Mouse (Mus musculus) frontal cortex, postnatal 10 days (tissue): ENCODE results near the gene Gins2.

Source experiments
- DNase-seq, 2 experiments: peaks; one replicate each; pipeline ENCODE4 v3.0.0; 2022; ENCODE audit warnings: low spot score in 2 of 2, mixed read lengths in 1 of 2

Gene Gins2

DNA sequence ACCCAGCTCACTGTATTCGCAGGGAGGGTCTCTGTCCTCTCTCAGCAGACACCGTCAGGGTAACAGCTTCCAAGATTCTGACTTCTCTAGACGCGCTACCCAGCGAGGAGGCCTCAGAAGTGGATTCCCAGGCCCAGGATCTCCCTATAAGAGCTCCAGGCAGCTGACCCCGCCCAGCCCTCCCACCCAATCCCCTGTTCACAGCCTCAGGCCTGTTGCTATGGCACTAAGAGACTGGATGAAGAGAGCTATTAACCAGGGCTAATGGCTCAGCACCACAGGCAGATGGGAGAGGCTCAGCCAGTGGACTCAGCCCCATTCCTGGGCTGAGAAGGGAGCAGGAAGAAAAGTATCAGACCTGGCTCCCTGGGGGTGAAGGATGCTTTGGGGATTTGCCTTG is 13.6 kb upstream of the Gins2 start:
- DNase-seq, result no peak

DNA sequence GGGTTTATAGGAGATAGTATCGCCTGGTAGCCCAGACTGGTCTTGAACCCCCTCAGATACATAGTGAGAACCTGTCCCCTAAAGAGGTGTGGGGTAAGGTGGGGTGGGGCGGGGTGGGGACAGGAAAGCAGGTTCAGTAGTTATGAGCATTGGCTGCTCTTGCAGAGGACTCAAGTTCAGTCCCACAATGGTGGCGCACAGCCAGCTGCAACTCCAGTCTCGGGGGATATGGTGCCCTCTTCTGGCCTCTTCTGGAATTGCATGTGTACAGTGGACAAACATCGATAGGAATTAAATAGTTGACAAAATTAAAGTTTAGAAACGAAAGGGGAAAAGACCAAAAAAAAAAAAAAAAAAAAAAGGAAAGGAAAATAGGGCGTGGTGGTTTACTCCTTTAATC is 10.4 kb upstream of the Gins2 start:
- DNase-seq, result peak in 1 of 2 experiments; percentile 73

DNA sequence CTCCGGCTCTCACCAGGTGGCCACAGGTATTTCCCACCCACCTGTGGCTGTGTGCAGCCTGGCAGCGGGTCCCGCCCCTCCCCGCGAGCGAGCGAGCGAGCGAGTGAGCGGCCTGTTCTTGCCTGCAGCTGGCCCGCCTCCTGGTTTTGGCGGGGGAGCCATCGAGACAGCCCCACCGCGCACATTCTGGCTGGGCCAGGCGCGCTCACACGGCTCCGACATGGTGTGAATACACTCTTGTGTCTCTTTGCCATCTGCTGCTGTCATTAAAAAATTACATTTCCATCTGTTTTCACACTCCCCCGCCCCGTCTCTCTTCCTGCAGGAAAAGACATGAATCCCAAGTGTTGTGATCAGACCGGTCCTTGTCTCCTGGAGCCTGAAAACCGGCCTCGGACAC is 9.5 kb upstream of the Gins2 start:
- peak; percentile 75 to 84 for DNase-seq

DNA sequence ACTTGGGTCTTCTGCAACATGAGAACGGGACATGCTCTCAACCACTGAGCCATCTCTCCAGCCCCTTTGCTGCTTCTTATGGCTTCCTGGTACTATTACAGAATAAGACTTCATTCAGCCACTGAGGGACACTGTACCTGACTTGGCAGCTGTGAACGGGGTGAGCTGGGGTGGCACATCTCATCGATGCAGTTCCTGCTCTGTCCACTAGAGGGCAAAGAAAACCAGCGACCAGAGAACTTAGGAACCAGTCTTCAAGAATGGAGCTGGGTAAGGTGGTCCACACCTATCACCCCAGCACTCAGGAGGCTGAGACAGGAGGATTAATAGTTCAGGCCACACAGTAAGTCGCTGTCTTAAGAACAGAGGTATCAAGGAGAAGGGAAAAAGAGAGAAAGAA is 6.9 kb upstream of the Gins2 start:
- no peak for DNase-seq

DNA sequence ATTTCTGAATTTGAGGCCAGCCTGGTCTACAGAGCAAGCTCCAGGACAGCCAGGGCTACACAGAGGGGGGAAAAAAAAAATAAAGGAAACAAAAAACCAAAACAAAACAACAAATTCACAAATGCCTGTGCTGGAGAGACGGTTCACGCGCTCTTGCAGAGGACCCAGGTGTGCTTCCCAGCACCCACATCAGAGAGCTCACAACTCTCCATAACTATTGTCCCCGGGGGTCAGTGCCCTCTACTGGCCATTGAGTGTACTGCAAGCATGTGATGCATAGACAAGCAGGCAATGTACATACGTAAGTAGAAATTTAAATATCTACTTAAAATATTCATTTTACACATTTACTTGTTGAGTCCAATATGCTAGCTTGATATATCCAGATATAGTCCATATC is 5.5 kb upstream of the Gins2 start:
- DNase-seq, result no peak

DNA sequence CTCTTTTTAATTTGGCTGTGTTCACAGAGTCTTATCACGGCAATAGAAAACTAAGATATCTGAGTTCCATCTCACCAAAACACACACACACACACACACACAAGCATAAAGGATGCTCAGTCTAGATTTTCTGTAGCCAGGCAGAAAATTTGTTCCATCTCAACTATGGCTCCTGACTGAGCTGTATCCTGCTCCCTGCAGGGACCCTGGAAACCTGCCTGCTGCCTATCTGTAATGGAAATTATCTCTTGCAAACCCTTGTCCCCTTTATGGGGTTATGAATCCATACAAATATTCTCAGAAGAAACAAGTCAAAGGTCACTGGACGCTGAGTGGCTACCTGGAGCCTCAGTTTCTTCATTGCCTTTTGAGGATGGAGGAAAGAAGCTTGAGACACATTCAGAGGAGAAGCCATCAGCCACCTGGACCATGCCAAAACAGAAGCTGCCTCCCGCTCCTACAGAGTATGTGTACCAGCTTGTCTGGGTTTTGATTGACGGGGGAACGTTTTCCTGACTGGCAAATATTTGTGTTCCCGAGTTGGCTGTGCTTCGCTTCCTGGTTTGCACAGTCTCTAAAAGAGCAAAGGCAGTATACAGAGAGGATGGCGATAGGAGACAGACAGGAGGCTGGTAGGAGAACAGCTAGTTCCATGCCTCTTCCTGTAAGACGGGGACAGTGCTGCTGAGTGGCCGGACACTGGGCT is 2.6 kb upstream of the Gins2 start:
- DNase-seq, result no peak

DNA sequence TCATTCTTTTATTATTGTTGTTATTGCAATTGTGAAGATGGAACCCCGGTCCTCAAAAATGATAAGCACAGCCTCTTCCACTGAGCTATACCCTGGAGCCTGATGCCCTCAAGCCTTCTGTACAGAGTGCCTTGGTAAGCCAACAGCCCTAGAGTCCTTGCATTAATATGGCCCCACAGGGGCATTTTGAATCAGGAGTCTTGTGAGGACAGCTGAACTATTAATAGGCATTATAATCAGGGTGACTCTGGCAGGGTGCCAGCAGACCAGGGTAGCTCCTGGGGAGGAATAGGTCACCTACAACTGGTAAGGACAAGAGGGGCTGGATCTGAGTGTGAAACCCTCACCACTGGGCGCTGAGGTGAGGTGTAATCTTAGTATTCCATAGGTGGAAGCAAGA is 817 bp upstream of the Gins2 start:
- no peak for DNase-seq

DNA sequence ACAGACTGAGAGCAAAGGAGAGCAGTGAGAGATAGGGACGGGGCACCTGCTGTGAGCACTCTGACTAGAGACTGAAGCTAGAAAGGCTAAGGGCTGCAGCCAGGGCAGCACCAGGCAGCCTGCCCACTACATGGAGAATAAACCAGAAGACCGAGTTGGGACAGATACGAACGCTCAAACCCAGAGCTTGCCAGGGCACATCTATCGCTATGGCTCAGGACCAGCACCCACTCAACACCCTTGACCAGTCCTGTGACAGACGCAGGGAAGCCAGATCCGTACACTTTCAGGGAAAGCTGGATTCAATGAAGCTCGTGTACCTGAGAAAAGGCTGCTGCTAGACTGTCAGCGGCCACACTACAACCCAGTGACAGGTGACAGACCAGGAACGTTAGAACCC is 3.6 kb downstream of the Gins2 start:
- DNase-seq, result no peak

DNA sequence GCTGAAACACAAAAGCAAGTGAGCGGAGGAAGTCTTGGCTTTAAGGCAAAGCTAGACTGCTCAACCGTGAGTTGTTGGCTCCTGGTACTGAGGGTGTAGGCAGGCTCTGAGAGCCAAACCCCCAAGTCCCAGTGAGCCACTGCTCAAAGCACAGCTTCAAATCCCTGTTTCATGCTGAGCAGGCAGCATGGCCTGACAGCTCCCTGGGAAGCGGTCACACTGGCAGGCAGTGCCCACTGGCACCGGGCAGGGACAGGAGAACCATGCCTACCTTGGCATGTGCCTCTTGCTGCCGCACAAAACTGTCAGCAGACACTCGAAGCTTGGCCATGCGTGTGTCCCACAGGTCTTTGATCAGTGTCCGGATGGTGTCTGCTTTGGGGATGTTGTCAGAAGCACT is 7.3 kb downstream of the Gins2 start:
- DNase-seq, result no peak

DNA sequence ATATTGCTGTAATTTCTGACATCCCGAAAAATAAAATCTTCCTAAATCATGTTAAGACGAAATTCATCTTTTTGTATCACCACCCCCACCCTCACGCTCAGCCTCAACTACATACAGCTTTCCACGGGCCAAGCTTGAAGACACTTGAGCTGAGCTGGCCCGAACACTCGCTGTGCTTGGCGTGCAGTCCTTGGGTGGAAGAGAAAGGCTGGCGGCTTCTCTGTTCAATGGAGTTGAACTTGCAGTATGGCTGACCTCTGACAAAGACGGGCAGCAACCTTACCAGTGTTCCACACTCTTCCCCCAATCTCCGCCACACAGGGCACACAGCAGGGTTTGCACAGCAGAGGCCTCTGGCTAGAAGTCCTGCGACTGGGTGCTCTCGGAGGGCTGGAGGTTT is 7.8 kb downstream of the Gins2 start:
- no peak for DNase-seq

DNA sequence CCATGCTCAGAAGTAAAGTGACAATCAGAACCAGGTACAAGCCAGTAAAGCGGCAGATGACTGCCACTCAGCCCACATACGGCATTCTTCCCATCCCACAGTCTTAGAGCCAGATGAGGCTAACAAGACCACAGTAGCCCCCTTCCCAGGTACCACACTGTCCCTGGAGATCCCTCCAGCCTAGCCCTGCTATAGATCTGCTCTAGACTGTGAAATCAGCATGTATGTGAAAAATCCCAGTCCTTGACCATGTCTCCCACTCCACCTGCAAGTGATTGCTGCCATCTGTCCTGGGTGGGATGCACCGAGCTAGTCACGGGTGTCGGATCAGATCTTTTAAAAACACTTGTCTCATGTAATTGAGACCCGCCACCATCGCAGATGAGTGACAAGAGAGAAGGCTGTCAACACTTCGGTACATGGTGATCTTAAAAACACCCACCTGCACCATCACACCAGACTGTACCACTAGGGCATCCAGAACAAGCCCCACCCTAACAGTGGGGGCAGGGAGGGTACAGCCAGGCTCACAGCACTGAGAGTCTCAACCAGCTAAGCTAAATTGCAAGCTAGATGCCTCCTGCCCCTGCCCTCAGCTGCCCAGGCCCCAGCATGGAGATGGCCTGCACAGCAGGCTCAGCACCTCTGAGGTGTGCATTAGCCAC is 8.6 kb downstream of the Gins2 start:
- no peak for DNase-seq

DNA sequence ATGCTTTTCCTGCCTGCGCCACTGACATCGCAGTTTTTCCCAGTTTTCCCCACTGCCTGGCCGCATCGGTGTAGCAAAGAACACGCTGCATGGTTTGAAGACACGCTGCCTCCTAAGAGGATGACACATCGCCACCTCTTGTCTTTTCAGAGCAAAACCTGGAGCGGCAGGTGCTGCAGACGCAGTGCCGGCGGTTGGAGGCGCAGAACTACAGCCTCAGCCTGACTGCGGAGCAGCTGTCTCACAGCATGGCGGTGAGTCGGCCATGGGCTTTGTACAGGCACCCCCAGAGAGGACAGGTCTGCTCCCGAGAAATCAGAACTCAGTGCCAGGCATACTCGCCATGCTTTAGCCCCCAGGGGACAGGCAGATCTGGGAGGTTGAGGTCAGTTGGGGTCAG is 11.3 kb downstream of the Gins2 start:
- DNase-seq, result no peak

DNA sequence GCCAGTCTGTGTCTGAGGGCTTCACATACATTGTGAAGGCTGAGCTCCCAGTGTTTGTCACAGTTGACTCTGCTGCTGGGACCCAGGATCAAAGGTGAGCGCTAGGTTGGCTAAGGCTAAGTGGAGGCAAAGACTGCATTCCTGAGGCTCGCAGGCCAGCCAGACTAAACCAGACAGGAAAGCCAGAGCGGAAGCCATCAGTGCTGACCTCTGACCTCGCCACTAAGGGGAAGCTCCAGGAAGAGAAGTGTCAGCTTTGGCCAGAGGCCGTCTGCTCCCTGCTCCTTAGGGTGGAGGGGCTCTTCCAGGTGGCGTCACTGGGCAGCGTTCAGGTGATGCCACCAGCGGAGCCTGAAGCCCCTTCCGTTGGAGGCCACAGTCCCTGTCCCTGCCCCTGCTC is 13.3 kb downstream of the Gins2 start:
- DNase-seq, result no peak

DNA sequence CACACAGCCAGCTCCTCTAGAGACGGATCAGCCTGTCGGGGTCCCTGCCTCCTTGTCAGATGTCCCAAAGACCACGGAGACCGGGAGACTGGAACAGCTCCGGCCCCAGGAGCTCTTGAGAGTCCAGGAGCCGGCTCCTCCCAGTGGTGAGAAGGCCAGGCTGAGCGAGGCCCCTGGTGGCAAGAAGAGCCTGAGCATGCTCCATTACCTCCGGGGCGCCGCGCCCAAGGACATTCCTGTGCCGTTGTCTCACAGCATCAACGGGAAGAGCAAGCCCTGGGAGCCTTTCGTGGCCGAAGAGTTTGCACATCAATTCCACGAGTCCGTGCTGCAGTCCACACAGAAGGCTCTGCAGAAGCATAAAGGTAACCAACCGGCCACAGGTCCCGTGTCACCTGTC is 14.2 kb downstream of the Gins2 start:
- DNase-seq, result no peak

DNA sequence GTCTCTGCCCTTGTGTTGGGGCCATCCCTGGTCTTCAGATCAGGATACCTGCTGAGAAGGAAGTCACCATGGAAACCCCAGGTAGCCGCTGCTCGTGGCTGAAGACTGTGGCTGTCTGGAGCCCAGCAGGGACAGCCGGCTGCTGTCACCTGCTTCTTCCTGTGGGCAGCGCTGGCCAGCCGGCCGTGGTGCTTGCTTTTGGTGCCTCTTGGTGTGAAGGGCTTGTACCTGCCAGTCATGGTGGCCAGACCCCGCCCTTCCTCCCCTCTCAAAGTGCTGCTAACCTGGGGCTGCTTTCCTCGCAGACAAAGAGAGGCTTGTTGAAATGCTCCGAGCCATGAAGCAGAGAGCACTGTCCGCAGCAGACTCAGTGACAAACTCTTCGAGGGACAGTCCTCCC is 15.2 kb downstream of the Gins2 start:
- no peak for DNase-seq

DNA sequence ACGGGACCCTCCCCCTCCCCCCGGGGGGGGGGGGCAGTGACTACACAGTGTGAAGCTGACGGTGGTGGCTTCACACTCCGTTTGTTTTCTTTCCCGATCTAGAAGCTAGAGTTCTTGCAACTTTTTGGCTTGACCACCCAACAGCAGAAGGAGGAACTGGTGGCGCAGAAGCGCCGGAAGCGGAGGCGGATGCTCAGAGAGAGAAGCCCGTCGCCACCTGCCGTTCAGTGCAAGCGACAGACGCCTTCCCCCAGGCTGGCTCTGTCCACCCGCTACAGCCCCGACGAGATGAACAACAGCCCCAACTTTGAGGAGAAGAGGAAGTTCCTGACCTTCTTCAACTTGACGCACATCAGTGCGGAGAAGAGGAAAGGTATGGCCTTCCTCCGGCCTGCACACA is 16.6 kb downstream of the Gins2 start:
- DNase-seq, result no peak

DNA sequence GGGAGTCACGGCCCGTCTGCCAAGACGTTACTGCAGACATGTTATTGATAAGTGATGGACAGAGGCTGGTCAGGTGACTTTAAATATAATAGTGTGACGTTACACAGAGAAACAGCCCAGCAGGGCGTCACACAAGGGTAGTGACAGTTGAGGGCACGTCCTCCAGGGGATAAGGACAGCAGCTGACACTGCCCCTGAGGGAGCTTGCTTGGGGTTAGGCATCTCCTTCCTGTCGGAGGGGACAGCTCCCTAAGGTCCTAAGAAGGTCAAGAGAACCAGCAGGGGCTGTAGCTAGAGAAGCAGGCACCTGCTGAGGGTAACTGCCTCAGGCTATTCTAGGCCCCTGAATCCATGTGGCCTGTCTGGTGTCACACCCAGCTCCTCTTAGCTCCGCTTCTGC is 17.5 kb downstream of the Gins2 start:
- DNase-seq, result no peak

DNA sequence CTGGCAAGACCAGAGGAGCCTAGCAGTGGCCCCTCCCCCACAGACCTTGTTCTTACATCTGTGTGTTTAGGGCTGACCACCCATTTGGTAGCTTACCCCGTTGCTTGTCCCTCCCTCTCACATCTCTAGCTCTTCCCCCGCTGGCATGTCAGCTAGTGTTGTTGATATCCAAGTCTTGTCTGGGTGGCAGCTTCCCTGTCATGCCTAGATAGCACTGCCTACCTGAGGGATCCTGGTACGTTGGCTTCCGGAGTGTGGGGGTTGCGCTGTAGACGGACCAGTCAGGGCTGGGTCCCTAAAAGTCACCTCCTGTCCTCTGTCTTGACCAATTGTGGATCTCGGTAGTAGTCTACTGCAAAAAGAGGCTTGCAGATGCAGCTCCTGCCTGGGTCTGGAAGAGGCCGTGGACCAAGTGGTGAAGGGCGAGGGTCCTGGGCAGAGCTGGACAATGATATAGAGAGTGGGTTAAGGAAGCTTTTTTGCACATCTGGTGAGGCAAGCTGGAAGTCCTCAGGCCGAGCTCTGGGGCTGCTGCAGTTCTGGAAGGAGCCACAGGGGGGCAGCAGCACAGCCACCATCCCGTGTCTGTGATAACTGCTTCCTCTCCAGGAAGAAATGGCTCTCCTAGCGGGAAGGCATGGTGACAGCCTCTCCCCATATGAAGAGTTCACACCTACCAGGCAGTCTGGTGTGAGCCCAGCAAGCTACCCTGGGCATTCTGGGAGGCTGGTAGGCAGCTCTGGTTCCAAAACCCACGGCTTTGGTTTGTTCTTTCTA is 19.0 kb downstream of the Gins2 start:
- DNase-seq, result peak in 1 of 2 experiments; percentile 75

DNA sequence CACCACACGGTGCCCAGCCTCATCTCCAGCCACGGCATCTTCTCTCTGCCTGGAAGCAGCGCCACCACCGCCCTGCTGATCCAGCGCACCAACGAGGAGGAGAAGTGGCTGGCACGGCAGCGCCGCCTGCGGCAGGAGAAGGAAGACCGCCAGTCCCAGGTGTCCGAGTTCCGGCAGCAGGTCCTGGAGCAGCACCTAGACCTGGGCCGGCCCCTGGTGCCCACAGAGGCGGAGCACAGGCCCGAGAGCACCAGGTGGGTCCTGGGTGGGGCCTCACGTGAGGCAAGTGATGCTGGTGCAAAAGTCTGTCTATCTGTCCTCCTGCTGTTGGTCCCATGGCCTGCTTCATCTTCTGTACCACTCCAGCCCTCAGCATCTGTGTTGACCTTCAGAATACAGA is 20.0 kb downstream of the Gins2 start:
- DNase-seq, result no peak

DNA sequence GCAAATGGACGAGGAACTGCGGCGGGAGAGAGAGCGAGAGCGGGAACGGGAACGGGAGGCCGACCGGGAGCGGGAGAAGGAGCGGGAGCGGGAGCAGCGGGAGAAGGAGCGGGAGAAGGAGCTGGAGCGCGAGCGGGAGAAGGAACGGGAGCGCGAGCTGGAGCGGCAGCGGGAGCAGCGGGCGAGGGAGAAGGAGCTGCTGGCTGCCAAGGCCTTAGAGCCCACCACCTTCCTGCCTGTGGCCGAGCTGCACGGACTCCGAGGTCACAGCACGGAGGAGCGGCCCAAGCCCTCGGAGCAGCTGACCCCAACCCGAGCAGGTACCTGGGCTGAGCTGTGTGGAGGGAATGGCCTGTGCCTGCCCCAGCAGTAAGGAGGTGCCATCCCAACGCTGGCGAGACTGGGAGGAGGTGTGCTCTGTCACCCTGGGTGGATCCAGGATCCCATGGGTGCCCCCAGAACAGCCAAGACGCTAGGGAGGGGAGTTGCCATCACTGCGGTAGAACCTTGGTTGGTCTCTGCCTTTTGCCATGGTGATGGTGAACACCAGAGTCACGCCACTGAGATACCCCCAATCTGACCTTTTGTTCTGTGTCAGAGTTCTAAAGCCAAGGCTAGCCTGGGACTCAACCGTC is 20.8 kb downstream of the Gins2 start:
- DNase-seq, result no peak

DNA sequence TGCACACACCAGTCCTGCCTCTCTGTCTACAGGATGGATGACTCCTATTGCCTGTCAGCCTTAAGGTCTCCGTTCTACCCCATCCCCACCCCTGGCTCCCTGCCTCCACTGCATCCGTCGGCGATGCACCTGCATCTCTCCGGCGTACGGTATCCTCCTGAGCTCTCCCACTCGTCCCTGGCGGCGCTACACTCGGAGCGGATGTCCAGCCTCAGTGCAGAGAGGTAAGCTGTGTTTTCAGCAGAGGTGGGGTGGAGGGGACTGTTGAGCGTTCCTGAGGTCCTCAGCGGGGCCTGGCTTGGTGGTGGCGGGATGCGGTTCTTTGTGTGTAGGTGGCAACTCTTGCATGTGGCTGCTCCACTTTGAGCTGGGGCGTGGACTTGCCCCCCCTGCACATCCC is 21.4 kb downstream of the Gins2 start:
- DNase-seq, result no peak

DNA sequence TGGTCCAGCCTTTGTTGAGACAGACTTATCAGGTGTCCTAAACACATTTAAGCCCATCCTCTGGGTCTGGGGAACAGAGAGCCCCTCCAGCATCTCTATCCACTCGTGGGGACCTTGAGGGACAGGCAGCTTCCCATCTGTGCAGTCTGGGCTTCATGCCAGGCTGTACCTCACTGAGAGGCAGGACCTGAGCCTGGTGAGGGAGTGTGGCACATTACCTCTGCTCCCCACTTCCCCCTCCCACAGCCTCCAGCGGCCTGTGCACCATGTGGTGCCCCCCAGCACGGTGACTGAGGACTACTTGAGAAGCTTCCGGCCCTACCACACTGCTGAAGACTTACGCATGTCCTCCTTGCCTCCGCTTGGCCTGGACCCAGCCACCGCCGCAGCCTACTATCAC is 22.4 kb downstream of the Gins2 start:
- DNase-seq, result no peak
